Mouse (Mus musculus): ENCODE data around the gene Hint1.

- TF ChIP-seq CTCF (IDR thresholded peaks at IDR 0.05; ENCODE audit: control insufficient read depth, insufficient read depth, insufficient read length): no peak
- no peak for TF ChIP-seq USF1 (IDR thresholded peaks at IDR 0.05; ENCODE audit: low read depth)
- no peak for TF ChIP-seq FOSL1 (IDR thresholded peaks at IDR 0.05; ENCODE audit: insufficient read depth, low read length, poor library complexity, severe bottlenecking)
- TF ChIP-seq MAX (IDR thresholded peaks at IDR 0.05): no peak
- TF ChIP-seq MYOD1 (IDR thresholded peaks at IDR 0.05; ENCODE audit: control insufficient read depth, insufficient read length, low read depth): no peak
- no peak for TF ChIP-seq MYOG (IDR thresholded peaks at IDR 0.05; ENCODE audit: control insufficient read depth, extremely low read depth, insufficient read length)
- no peak for TF ChIP-seq CEBPB (IDR thresholded peaks at IDR 0.05; ENCODE audit: low read depth)
Measured at GRCm38 (mm10) chr11:54903339-54903738, 37.2 kb downstream of the Hint1 start.

Data from C2C12 (cell line).